Comparison of ENCODE assay signal across 14 mouse cellular contexts in the genomic region with DNA sequence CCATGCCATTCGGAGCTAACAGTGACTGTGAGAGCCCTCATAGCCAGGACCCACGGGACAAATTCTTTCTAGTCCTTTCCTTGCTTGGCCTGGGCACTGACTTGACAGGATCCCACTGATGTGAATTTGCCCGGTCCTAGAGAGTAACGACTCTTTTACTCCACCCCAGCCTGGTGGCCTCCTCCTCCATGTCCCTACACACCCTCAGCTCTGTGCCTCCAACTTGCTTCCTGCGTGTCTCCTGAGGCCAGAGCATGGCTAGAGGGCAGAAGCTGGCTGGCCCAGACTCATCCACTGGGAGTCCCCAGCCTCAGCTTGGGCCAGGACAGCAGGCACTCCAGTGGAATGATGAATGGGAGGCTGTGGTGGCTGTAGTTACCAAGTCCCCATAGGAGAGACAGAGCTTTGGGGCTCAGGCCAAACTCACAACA. TPM values are rescaled to one million over a fixed set of nuclear protein-coding genes. Genes with fewer than 3 reads are reported as not detected.
DNase-seq lines count a peak whose midpoint lies in the region; ATAC-seq lines count a peak whose summit lies in the region.
"Had no signal": no experiment of that assay in that cellular context is flagged by ENCODE, and none has a peak within 500 bp of the region (broad histone marks: within the 10 kb centered on the region; RNA-seq: fewer than 3 reads in every experiment).

No protein-coding gene starts in this region.

- peak overlapping the region; percentile 87 for H3K27ac ChIP-seq in hindbrain, embryonic 11.5 days (ENCODE audit: low read depth, low read length)
- H3K27ac ChIP-seq in midbrain, embryonic 15.5 days, result peak overlapping the region; percentile 43
- H3K27ac ChIP-seq: heart, embryonic 13.5 days; left cerebral cortex, adult 2 months had no signal

- peaks cover 35% of the 10 kb centered on the region for H3K4me1 ChIP-seq in hindbrain, embryonic 11.5 days (replicated peaks; ENCODE audit: control insufficient read depth, insufficient read depth, low read length)
- peaks cover 65% of the 10 kb centered on the region for H3K4me1 ChIP-seq in midbrain, embryonic 15.5 days

- peak overlapping the region; percentile 75; the same call in 1 of the 2 replicates for H3K4me3 ChIP-seq in hindbrain, embryonic 11.5 days (ENCODE audit: low read depth, low read length)
- 0 out of 2 replicates have a peak overlapping the region, but pooled peaks have one; percentile 64 for H3K4me3 ChIP-seq in midbrain, embryonic 15.5 days
- H3K4me3 ChIP-seq: heart, embryonic 13.5 days; left cerebral cortex, adult 2 months had no signal

- 5% methylated on average over 5 of the region's 5 CpGs for WGBS in hindbrain, embryonic 11.5 days
- 3% methylated on average over 5 of the region's 5 CpGs for WGBS in midbrain, embryonic 15.5 days

- peaks cover 5% of the 10 kb centered on the region for H3K27me3 ChIP-seq in hindbrain, embryonic 11.5 days (ENCODE audit: control insufficient read depth, insufficient read depth, low read length)
- H3K27me3 ChIP-seq in midbrain, embryonic 15.5 days (replicated peaks), result no peaks in the 10 kb centered on the region

- no peaks in the 10 kb centered on the region for H3K9me3 ChIP-seq in hindbrain, embryonic 11.5 days (ENCODE audit: control insufficient read depth, low read length)
- H3K9me3 ChIP-seq in midbrain, embryonic 15.5 days, result no peaks in the 10 kb centered on the region
- H3K9me3 ChIP-seq: heart, embryonic 13.5 days had no signal

- peak; percentile 4 for ATAC-seq in hindbrain, embryonic 11.5 days (ENCODE audit: low FRiP score)
- ATAC-seq in midbrain, embryonic 15.5 days (replicated peaks), result 0 out of 2 replicates have a peak, but pooled peaks have one; percentile 1

- DNase-seq in adrenal gland, postnatal 14 days, result peak; percentile 62
- no peak for DNase-seq in adrenal gland, adult 2 months
- DNase-seq in embryo, embryonic 10.5 days (ENCODE audit: low spot score), result peak; percentile 47
- DNase-seq in hindbrain, embryonic 11.5 days (ENCODE audit: low spot score), result peak; percentile 58
- DNase-seq in cerebellum, adult 8-10 months, result no peak
- DNase-seq in layer of hippocampus, adult 18-20 months (ENCODE audit: low spot score in 2 of 2), result no peak
- no peak for DNase-seq in left cerebral cortex, postnatal 10 days (ENCODE audit: extremely low spot score in 1 of 2, low spot score in 2 of 2)
- DNase-seq: adrenal gland, postnatal 25 days; cerebellum, adult 9-11 months; kidney, adult 11 months; lung, embryonic 14.5 days had no signal

- intact Hi-C loops in left cerebral cortex, postnatal 10 days (cut with DNase I), result no loop called here

- peak overlapping the region; percentile 86; the same call in 1 of the 2 replicates for H3K9ac ChIP-seq in hindbrain, embryonic 11.5 days (ENCODE audit: low read depth, low read length)
- no peak overlapping the region for H3K9ac ChIP-seq in midbrain, embryonic 15.5 days
- H3K9ac ChIP-seq: heart, embryonic 13.5 days; lung, embryonic 14.5 days had no signal

- no peaks in the 10 kb centered on the region for H3K36me3 ChIP-seq in hindbrain, embryonic 11.5 days (ENCODE audit: control insufficient read depth, insufficient read depth, low read length)
- no peaks in the 10 kb centered on the region for H3K36me3 ChIP-seq in midbrain, embryonic 15.5 days (replicated peaks)
- H3K36me3 ChIP-seq: heart, embryonic 13.5 days had no signal

- peak overlapping the region; percentile 95 for H3K4me2 ChIP-seq in hindbrain, embryonic 11.5 days (replicated peaks; ENCODE audit: low read depth, low read length)
- H3K4me2 ChIP-seq in midbrain, embryonic 15.5 days, result peak overlapping the region; percentile 99
- H3K4me2 ChIP-seq: heart, embryonic 13.5 days; lung, embryonic 14.5 days had no signal

RNA-seq across cellular contexts. Expression of a gene that starts 1.7 kb away (rescaled TPM):
- not detected in 2 replicates for total RNA-seq in adrenal gland, postnatal 14 days (2021)
- total RNA-seq in adrenal gland, adult 2 months (2021), result not detected
- not detected in 2 replicates for polyA plus RNA-seq in adrenal gland, adult 2 months (2012; rRNA removed)
- polyA plus RNA-seq in hindbrain, embryonic 11.5 days (2014; fragmentation: Nextera tagmentation; extraction: Ambion mirVana), result 6.3 and 6.5 TPM in 2 replicates
- 3.1 and 3.9 TPM in 2 replicates for polyA plus RNA-seq in midbrain, embryonic 15.5 days (2015; fragmentation: Nextera tagmentation; extraction: Ambion mirVana)
- total RNA-seq in layer of hippocampus, adult 18-20 months (2021), result 1 to 10 TPM; 2.6 to 4.1 TPM
- total RNA-seq in left cerebral cortex, postnatal 10 days (2021), result 1 to 10 TPM; 2.1 to 2.2 TPM
- total RNA-seq: adrenal gland, postnatal 25 days had no signal
- polyA plus RNA-seq: heart, embryonic 13.5 days; lung, embryonic 14.5 days had no signal

RNA-seq across cellular contexts. Expression of a gene that starts 2.7 kb away (rescaled TPM):
- total RNA-seq in adrenal gland, postnatal 14 days (2021), result 0.19 and 0.26 TPM in 2 replicates
- total RNA-seq in adrenal gland, adult 2 months (2021), result under 1 TPM in 1 of 2 experiments, not detected in 1; 0.10 TPM
- 0.11 TPM in 1 of 2 replicates, not detected in the other for polyA plus RNA-seq in adrenal gland, adult 2 months (2012; rRNA removed)
- 18.2 and 20.3 TPM in 2 replicates for polyA plus RNA-seq in hindbrain, embryonic 11.5 days (2014; fragmentation: Nextera tagmentation; extraction: Ambion mirVana)
- 10.4 and 13.6 TPM in 2 replicates for polyA plus RNA-seq in midbrain, embryonic 15.5 days (2015; fragmentation: Nextera tagmentation; extraction: Ambion mirVana)
- total RNA-seq in layer of hippocampus, adult 18-20 months (2021), result 10 to 100 TPM; 10.9 to 11.3 TPM
- 10 to 100 TPM; 10.5 to 11.2 TPM for total RNA-seq in left cerebral cortex, postnatal 10 days (2021)

RNA-seq across cellular contexts. Expression of a gene that starts 34.2 kb away (rescaled TPM):
- total RNA-seq in adrenal gland, postnatal 14 days (2021), result 38.1 and 51.8 TPM in 2 replicates
- total RNA-seq in adrenal gland, adult 2 months (2021), result 10 to 100 TPM; 15.4 to 19.9 TPM
- polyA plus RNA-seq in adrenal gland, adult 2 months (2012; rRNA removed), result 17.8 and 17.9 TPM in 2 replicates
- polyA plus RNA-seq in hindbrain, embryonic 11.5 days (2014; fragmentation: Nextera tagmentation; extraction: Ambion mirVana), result 229 and 235 TPM in 2 replicates
- polyA plus RNA-seq in midbrain, embryonic 15.5 days (2015; fragmentation: Nextera tagmentation; extraction: Ambion mirVana), result 37.8 and 45.6 TPM in 2 replicates
- 1 to 10 TPM; 4.9 to 5.0 TPM for total RNA-seq in layer of hippocampus, adult 18-20 months (2021)
- total RNA-seq in left cerebral cortex, postnatal 10 days (2021), result 1 to 10 TPM; 5.8 to 8.3 TPM

RNA-seq across cellular contexts. Expression of a gene that starts 47.3 kb away (rescaled TPM):
- 813 and 814 TPM in 2 replicates for total RNA-seq in adrenal gland, postnatal 14 days (2021)
- 100 to 1,000 TPM; 558 to 581 TPM for total RNA-seq in adrenal gland, adult 2 months (2021)
- 72.9 and 82.6 TPM in 2 replicates for polyA plus RNA-seq in adrenal gland, adult 2 months (2012; rRNA removed)
- 59.4 and 81.2 TPM in 2 replicates for polyA plus RNA-seq in hindbrain, embryonic 11.5 days (2014; fragmentation: Nextera tagmentation; extraction: Ambion mirVana)
- 69.3 and 69.9 TPM in 2 replicates for polyA plus RNA-seq in midbrain, embryonic 15.5 days (2015; fragmentation: Nextera tagmentation; extraction: Ambion mirVana)
- 10 to 100 TPM; 70.6 to 71.9 TPM for total RNA-seq in layer of hippocampus, adult 18-20 months (2021)
- 10 to 100 TPM; 60.2 to 64.6 TPM for total RNA-seq in left cerebral cortex, postnatal 10 days (2021)

RNA-seq across cellular contexts. Expression of a gene that starts 47.4 kb away (rescaled TPM):
- total RNA-seq in adrenal gland, postnatal 14 days (2021), result 1,392 and 1,422 TPM in 2 replicates
- total RNA-seq in adrenal gland, adult 2 months (2021), result 1,000 to 10,000 TPM in 1 of 2 experiments, 100 to 1,000 TPM in 1; 944 to 1,072 TPM
- polyA plus RNA-seq in adrenal gland, adult 2 months (2012; rRNA removed), result 65.7 and 66.9 TPM in 2 replicates
- polyA plus RNA-seq in hindbrain, embryonic 11.5 days (2014; fragmentation: Nextera tagmentation; extraction: Ambion mirVana), result 99.9 and 106 TPM in 2 replicates
- 49.6 and 55.7 TPM in 2 replicates for polyA plus RNA-seq in midbrain, embryonic 15.5 days (2015; fragmentation: Nextera tagmentation; extraction: Ambion mirVana)
- total RNA-seq in layer of hippocampus, adult 18-20 months (2021), result 10 to 100 TPM; 95.8 to 97.8 TPM
- total RNA-seq in left cerebral cortex, postnatal 10 days (2021), result 10 to 100 TPM; 52.3 to 52.6 TPM

Comparison
In these comparisons a context has a peak if more than half of its experiments do, and no peak if none do; other contexts are left out.
1. DNase-seq: peak in adrenal gland, postnatal 14 days (single experiment), embryo, embryonic 10.5 days (single experiment) and hindbrain, embryonic 11.5 days (single experiment); none in adrenal gland, adult 2 months (single experiment), cerebellum, adult 8-10 months (single experiment), layer of hippocampus, adult 18-20 months (0 of 2) and left cerebral cortex, postnatal 10 days (0 of 2).